27 mouse cellular contexts compared by ENCODE assay signal in genomic region chr13:30711711-30712110, GRCm38 (mm10). TPM values are rescaled to one million over a fixed set of nuclear protein-coding genes. Genes with fewer than 3 reads are reported as not detected.
"Had no signal": no experiment of that assay in that cellular context is flagged by ENCODE, and none has a peak within 500 bp of the region (broad histone marks: within the 10 kb centered on the region; RNA-seq: fewer than 3 reads in every experiment).

No protein-coding gene starts in this region.

- H3K9ac ChIP-seq: embryonic facial prominence, embryonic 12.5 days; embryonic facial prominence, embryonic 13.5 days; embryonic facial prominence, embryonic 15.5 days; forebrain, embryonic 12.5 days; forebrain, embryonic 13.5 days; forebrain, embryonic 15.5 days; forebrain, postnatal 0 days had no signal

- H3K4me1 ChIP-seq: embryonic facial prominence, embryonic 12.5 days; embryonic facial prominence, embryonic 13.5 days; embryonic facial prominence, embryonic 15.5 days; forebrain, embryonic 10.5 days; forebrain, embryonic 12.5 days; forebrain, embryonic 13.5 days; forebrain, embryonic 15.5 days; heart, embryonic 10.5 days had no signal

- DNase-seq: cerebellum, adult 9-11 months; cerebellum, postnatal 10 days; cerebellum, postnatal 14 days; cerebellum, postnatal 25 days; cerebellum, postnatal 36 days; embryo, embryonic 11 days; forebrain, postnatal 0 days; gastrocnemius, adult 2 months; gastrocnemius, postnatal 10 days; gastrocnemius, postnatal 14 days; gastrocnemius, postnatal 25 days; gastrocnemius, postnatal 36 days; heart, adult 18-20 months had no signal

- H3K36me3 ChIP-seq: embryonic facial prominence, embryonic 10.5 days; embryonic facial prominence, embryonic 15.5 days; forebrain, embryonic 10.5 days; forebrain, embryonic 12.5 days; forebrain, embryonic 15.5 days had no signal

- H3K4me2 ChIP-seq: embryonic facial prominence, embryonic 12.5 days; embryonic facial prominence, embryonic 13.5 days; embryonic facial prominence, embryonic 15.5 days; forebrain, embryonic 12.5 days; forebrain, embryonic 13.5 days; forebrain, embryonic 15.5 days; heart, embryonic 11.5 days had no signal

- H3K4me3 ChIP-seq: embryonic facial prominence, embryonic 10.5 days; embryonic facial prominence, embryonic 12.5 days; embryonic facial prominence, embryonic 13.5 days; embryonic facial prominence, embryonic 15.5 days; erythroblast, embryonic 14.5 days; forebrain, embryonic 10.5 days; forebrain, embryonic 12.5 days; forebrain, embryonic 13.5 days; forebrain, embryonic 15.5 days; gastrocnemius, adult 2 months; heart, embryonic 10.5 days had no signal

- H3K27me3 ChIP-seq: embryonic facial prominence, embryonic 12.5 days; embryonic facial prominence, embryonic 13.5 days; embryonic facial prominence, embryonic 15.5 days; forebrain, embryonic 12.5 days; forebrain, embryonic 13.5 days; forebrain, embryonic 15.5 days had no signal

- ATAC-seq: forebrain, embryonic 13.5 days; forebrain, embryonic 14.5 days; forebrain, embryonic 15.5 days; forebrain, embryonic 16.5 days had no signal

- H3K27ac ChIP-seq: embryonic facial prominence, embryonic 10.5 days; embryonic facial prominence, embryonic 12.5 days; embryonic facial prominence, embryonic 13.5 days; embryonic facial prominence, embryonic 15.5 days; forebrain, embryonic 10.5 days; forebrain, embryonic 12.5 days; forebrain, embryonic 13.5 days; forebrain, embryonic 15.5 days; gastrocnemius, adult 2 months; heart, embryonic 10.5 days had no signal

- H3K9me3 ChIP-seq: embryonic facial prominence, embryonic 10.5 days; embryonic facial prominence, embryonic 12.5 days; embryonic facial prominence, embryonic 13.5 days; embryonic facial prominence, embryonic 15.5 days; forebrain, embryonic 10.5 days; forebrain, embryonic 12.5 days; forebrain, embryonic 13.5 days; forebrain, embryonic 15.5 days; heart, embryonic 10.5 days had no signal

RNA-seq across cellular contexts. Expression of gene Irf4, which starts 37.3 kb away (rescaled TPM):
- polyA plus RNA-seq: embryonic facial prominence, embryonic 11.5 days; erythroblast, embryonic 14.5 days; forebrain, embryonic 10.5 days had no signal
